Mouse (Mus musculus) liver, adult 2 months (tissue): ENCODE measurements around the gene Cpz. TPM values are rescaled to one million over a fixed set of nuclear protein-coding genes. Genes with fewer than 3 reads are reported as not detected.

Experiments
- DNase-seq: peaks from one replicate; pipeline ENCODE4 v3.0.0-alpha.2; 2011; ENCODE audit warnings: low read depth, low spot score; ENCODE audit errors: extremely low read depth
- H3K27ac ChIP-seq: fragments of 200-500 bp; replicated peaks from 2 replicates; pipeline ENCODE4 v1.5.1; 2012; ENCODE audit warnings: low read depth, mild to moderate bottlenecking, control low read depth, inconsistent platforms, low read length; ENCODE audit not compliant: insufficient read depth
- H3K27me3 ChIP-seq: fragments of 200-500 bp; 2 replicates; pipeline ENCODE4 v1.6.1; 2012; ENCODE audit warnings: mild to moderate bottlenecking, moderate library complexity, low read length, inconsistent platforms; ENCODE audit not compliant: control insufficient read depth, insufficient read depth
- H3K36me3 ChIP-seq: fragments of 200-500 bp; 2 replicates; pipeline ENCODE4 v1.6.1; 2012; ENCODE audit warnings: low read length, inconsistent platforms; ENCODE audit not compliant: control insufficient read depth, insufficient read depth
- H3K4me1 ChIP-seq: fragments of 200-500 bp; 2 replicates; pipeline ENCODE4 v1.6.1; 2011; ENCODE audit warnings: low read length; ENCODE audit not compliant: control insufficient read depth, insufficient read depth
- H3K4me3 ChIP-seq: fragments of 200-500 bp; 2 replicates; pipeline ENCODE4 v1.5.1; 2011; ENCODE audit warnings: low read depth, mild to moderate bottlenecking, control low read depth, low read length, moderate library complexity; ENCODE audit not compliant: insufficient read depth
- H3K79me2 ChIP-seq: fragments of 200-500 bp; 2 replicates; pipeline ENCODE4 v1.6.1; 2012; ENCODE audit warnings: inconsistent platforms, mild to moderate bottlenecking, low read length, moderate library complexity; ENCODE audit not compliant: control insufficient read depth, insufficient read depth
- H3K9ac ChIP-seq: fragments of 200-500 bp; 2 replicates; pipeline ENCODE4 v1.6.1; 2012; ENCODE audit warnings: low read depth, mild to moderate bottlenecking, control low read depth, inconsistent platforms, low read length
- CTCF ChIP-seq: fragments of 200-500 bp; IDR thresholded peaks from 2 replicates; pipeline ENCODE4 v1.5.1; 2011; ENCODE audit warnings: low read depth, low read length, control low read depth
- POLR2A ChIP-seq: fragments of 200-500 bp; IDR thresholded peaks from 2 replicates; pipeline ENCODE4 v1.6.1; 2011; ENCODE audit warnings: low read length, control low read depth; ENCODE audit not compliant: insufficient read depth; ENCODE audit errors: extremely low read depth
- WGBS: fragments of 180-500 bp; shearing (Covaris S2); methylation state at CpG from one replicate; pipeline ENCODE4 v1.1.7; 2018; 5-methylcytosine and 5-hydroxymethylcytosine counted together
- polyA plus RNA-seq: library from polyadenylated mRNA; depleted of rRNA; stranded (reverse); fragments of >200 nt; gene quantifications from 2 replicates; pipeline ENCODE4 v1.2.3, GENCODE M21; 2012; rRNA removed
- total RNA-seq: library from RNA; depleted of rRNA; stranded (reverse); fragments of >200 nt; gene quantifications from 2 replicates; pipeline ENCODE4 v1.2.3, GENCODE M21; 2014; rRNA removed

The Cpz gene
- 0.54 and 0.55 TPM in 2 replicates for total RNA-seq
- 1.2 and 1.6 TPM in 2 replicates for polyA plus RNA-seq

GRCm38 (mm10) chr5:35525469-35526123, at the start of gene Cpz:
Gene Cpz (minus strand): TSS chr5:35525698.
- Histone ChIP-seq H3K4me1 (no peaks in the 10 kb centered on the region), H3K27me3 (no peaks in the 10 kb centered on the region), H3K36me3 (no peaks in the 10 kb centered on the region), H3K9ac (no peak within 1 kb of the TSS), H3K79me2 (no peaks in the 10 kb centered on the region), H3K27ac (no peak within 1 kb of the TSS), H3K4me3 (peak within 1 kb of the TSS; percentile 2; the same call in 1 of the 2 replicates)
- no peak for TF ChIP-seq CTCF
- TF ChIP-seq POLR2A: no peak
- DNase-seq: no peak
- 6% methylated on average over 29 of the region's 29 CpGs for WGBS

GRCm38 (mm10) chr5:35574653-35575599, 49.4 kb upstream of the Cpz start, which contains the start of gene Trmt44:
Gene Trmt44 (minus strand): TSS chr5:35575070.
- Histone ChIP-seq H3K9ac (peak within 1 kb of the TSS; percentile 79), H3K79me2 (peaks cover 6% of the 10 kb centered on the region; the same call in 1 of the 2 replicates), H3K27me3 (no peaks in the 10 kb centered on the region), H3K4me3 (peak within 1 kb of the TSS; percentile 81), H3K27ac (peak within 1 kb of the TSS; percentile 72), H3K4me1 (peaks cover 5% of the 10 kb centered on the region), H3K36me3 (peaks cover 16% of the 10 kb centered on the region)
- WGBS: 3% methylated on average over 56 of the region's 56 CpGs
- TF ChIP-seq CTCF: no peak
- TF ChIP-seq POLR2A: peak; percentile 70; the same call in 1 of the 2 replicates
- peak; percentile 84 for DNase-seq

GRCm38 (mm10) chr5:35571546-35571945, 46.0 kb upstream of the Cpz start:
- H3K4me1 ChIP-seq: peaks cover 5% of the 10 kb centered on the region
- peaks cover 26% of the 10 kb centered on the region for H3K36me3 ChIP-seq
- H3K9ac ChIP-seq: no peak overlapping the region
- TF ChIP-seq CTCF: no peak
- no peak for TF ChIP-seq POLR2A
- DNase-seq: no peak
- H3K27me3 ChIP-seq: no peaks in the 10 kb centered on the region
- H3K27ac ChIP-seq: no peak overlapping the region
- no peak overlapping the region for H3K4me3 ChIP-seq
- WGBS: 80% methylated on average over 6 of the region's 6 CpGs
- peaks cover 6% of the 10 kb centered on the region; the same call in 1 of the 2 replicates for H3K79me2 ChIP-seq

DNA sequence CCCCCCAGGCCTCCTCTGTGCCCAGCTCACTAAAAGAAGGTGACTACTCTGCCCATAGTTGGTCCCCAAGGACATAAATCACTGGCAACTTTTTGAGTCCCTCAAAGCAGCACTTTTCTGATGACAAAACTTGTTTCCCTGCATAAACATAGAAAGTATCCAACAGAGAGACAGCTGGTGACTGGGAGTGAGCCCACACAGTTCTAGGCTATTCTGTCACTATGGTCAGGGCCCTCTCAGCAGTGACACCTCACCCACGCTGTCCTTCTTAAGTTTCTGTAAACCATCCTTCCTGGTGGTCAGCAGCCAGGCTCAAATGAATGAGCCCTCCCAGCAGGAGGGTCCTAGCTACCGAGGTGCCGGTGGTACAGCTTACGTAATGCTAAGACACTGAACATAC, 41.1 kb upstream of the Cpz start:
- 94% methylated on average over 4 of the region's 4 CpGs for WGBS
- Histone ChIP-seq H3K9ac (no peak overlapping the region), H3K79me2 (no peaks in the 10 kb centered on the region), H3K4me1 (no peaks in the 10 kb centered on the region), H3K36me3 (peaks cover 23% of the 10 kb centered on the region), H3K27ac (no peak overlapping the region), H3K4me3 (no peak overlapping the region), H3K27me3 (no peaks in the 10 kb centered on the region)
- TF ChIP-seq POLR2A (no peak), CTCF (no peak)
- no peak for DNase-seq

DNA sequence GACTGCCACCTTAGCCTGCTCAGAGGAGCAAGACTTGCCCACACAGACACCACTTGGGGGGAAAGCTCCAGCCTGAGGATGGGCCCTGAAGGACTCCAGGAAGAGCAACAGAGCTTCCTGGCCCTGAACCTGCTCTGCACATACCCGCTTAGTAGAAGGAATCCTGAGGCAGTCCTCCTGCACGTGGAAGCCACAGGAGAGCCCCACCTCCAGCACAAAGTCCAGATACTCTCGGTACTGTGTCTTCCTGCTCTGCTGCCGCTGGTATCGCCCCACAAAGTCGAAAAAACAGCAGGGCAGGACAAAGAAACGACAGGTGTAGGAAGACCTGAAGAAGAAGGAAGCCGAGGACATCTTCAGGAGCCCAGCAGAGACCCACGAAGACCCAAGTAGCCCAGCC, 39.7 kb upstream of the Cpz start:
- Histone ChIP-seq H3K27ac (no peak overlapping the region), H3K9ac (no peak overlapping the region), H3K4me3 (no peak overlapping the region), H3K79me2 (no peaks in the 10 kb centered on the region), H3K36me3 (peaks cover 17% of the 10 kb centered on the region), H3K4me1 (no peaks in the 10 kb centered on the region), H3K27me3 (no peaks in the 10 kb centered on the region)
- no peak for DNase-seq
- TF ChIP-seq CTCF: no peak
- no peak for TF ChIP-seq POLR2A
- WGBS: 64% methylated on average over 9 of the region's 9 CpGs
